Mouse (Mus musculus) cerebral cortex, adult 2 months (tissue): ENCODE data around the gene Tnp2.

Experiments
- WGBS: fragments of 180-500 bp; shearing (Covaris S2); methylation state at CpG from one replicate; pipeline ENCODE4 v1.1.7; 2018; 5-methylcytosine and 5-hydroxymethylcytosine counted together

Gene Tnp2

GRCm38 (mm10) chr16:10769661-10770060 is 18.8 kb downstream of the Tnp2 start:
- 44% methylated on average over 2 of the region's 2 CpGs for WGBS

- 68% methylated on average over 9 of the region's 9 CpGs for WGBS
Measured at GRCm38 (mm10) chr16:10768821-10769220, 19.6 kb downstream of the Tnp2 start.

- WGBS, result 35% methylated on average over 4 of the region's 4 CpGs
Measured at GRCm38 (mm10) chr16:10767158-10767557, 21.3 kb downstream of the Tnp2 start.

- WGBS, result 62% methylated on average over 2 of the region's 2 CpGs
Measured at GRCm38 (mm10) chr16:10764323-10764722, 24.1 kb downstream of the Tnp2 start.

GRCm38 (mm10) chr16:10763540-10764264 is 24.8 kb downstream of the Tnp2 start:
- WGBS, result 75% methylated on average over 6 of the region's 6 CpGs

GRCm38 (mm10) chr16:10762569-10763180 is 25.8 kb downstream of the Tnp2 start:
- WGBS, result 83% methylated on average over 5 of the region's 5 CpGs

GRCm38 (mm10) chr16:10761182-10761581 is 27.3 kb downstream of the Tnp2 start:
- WGBS, result 87% methylated on average over 8 of the region's 8 CpGs

- 68% methylated on average over 6 of the region's 6 CpGs for WGBS
Measured at GRCm38 (mm10) chr16:10756168-10756567, 32.3 kb downstream of the Tnp2 start.

GRCm38 (mm10) chr16:10754521-10755296 is 33.8 kb downstream of the Tnp2 start:
- 96% methylated on average over 3 of the region's 3 CpGs for WGBS

GRCm38 (mm10) chr16:10749824-10750223 is 38.6 kb downstream of the Tnp2 start:
- 26% methylated on average over 7 of the region's 7 CpGs for WGBS

- WGBS, result 74% methylated on average over 7 of the region's 7 CpGs
Measured at GRCm38 (mm10) chr16:10749226-10749625, 39.2 kb downstream of the Tnp2 start.

- WGBS, result 69% methylated on average over 2 of the region's 2 CpGs
Measured at GRCm38 (mm10) chr16:10741082-10741481, 47.4 kb downstream of the Tnp2 start.

- 76% methylated on average over 9 of the region's 9 CpGs for WGBS
Measured at GRCm38 (mm10) chr16:10739854-10740398, 48.5 kb downstream of the Tnp2 start.

- 89% methylated on average over 3 of the region's 3 CpGs for WGBS
Measured at GRCm38 (mm10) chr16:10738866-10739265, 49.6 kb downstream of the Tnp2 start.
